Mouse (Mus musculus): ENCODE results near the gene Atg4c. TPM values are rescaled to one million over a fixed set of nuclear protein-coding genes. Genes with fewer than 3 reads are reported as not detected.
A peak's percentile ranks its signal among the peaks of the same experiment; 100 is the strongest.

Gene Atg4c
- total RNA-seq, 2 experiments from 2014 or later: 29.5 to 36.4 TPM

- DNase-seq (ENCODE audit: low spot score in 2 of 2): no peak
Measured at GRCm38 (mm10) chr4:99249826-99250225, 56.1 kb downstream of the Atg4c start.

DNA sequence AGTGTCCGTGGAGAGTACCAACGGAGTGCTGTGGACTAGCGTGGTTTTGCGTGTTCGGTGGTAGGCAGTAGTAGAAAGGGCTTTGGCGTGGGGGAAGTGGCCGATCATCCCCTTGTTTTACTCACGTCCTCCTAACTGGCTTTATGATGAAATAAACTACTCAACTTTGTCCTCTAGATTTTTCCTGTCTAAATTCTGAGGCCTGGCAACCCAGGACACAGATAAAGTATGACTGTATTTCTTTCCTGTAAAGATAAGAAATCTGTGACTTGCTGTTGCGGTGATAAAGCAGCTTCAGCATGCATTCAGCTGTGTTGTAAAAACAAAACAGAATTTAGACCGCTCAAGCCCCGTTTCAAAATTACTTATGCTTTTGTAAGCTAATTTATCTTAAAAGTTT is 59.2 kb downstream of the Atg4c start:
- DNase-seq (ENCODE audit: low spot score in 2 of 2): no peak

DNA sequence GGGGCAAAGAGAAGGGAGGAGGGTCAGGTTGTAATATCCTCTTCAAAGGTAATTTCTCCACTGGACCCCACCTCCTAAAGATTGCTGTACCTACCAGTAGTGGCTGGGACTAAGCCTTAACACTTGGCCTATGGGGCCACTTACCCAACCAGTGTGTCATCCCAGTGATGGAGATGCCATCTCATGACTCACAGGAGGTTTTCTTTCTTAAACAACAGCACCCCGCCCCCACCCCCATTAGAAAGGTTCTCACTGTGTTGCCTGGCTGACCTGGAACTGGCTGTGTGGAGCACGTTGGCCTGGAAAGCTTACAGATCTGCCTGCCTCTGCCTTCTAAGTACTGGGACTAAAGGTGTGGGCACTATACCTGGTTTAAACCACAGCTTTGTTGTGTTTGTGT is 69.5 kb downstream of the Atg4c start:
- DNase-seq (ENCODE audit: low spot score in 2 of 2): no peak

- DNase-seq (ENCODE audit: low spot score in 2 of 2): no peak
Measured at GRCm38 (mm10) chr4:99263663-99264062, 69.9 kb downstream of the Atg4c start.

- peak in 1 of 2 experiments; percentile 9 for DNase-seq (ENCODE audit: low spot score in 2 of 2)
Measured at GRCm38 (mm10) chr4:99266843-99267445, 73.2 kb downstream of the Atg4c start.

GRCm38 (mm10) chr4:99272860-99273259 is 79.1 kb downstream of the Atg4c start:
- DNase-seq (ENCODE audit: low spot score in 2 of 2): peak in 1 of 2 experiments; percentile 45

GRCm38 (mm10) chr4:99273466-99273865 is 79.7 kb downstream of the Atg4c start:
- no peak for DNase-seq (ENCODE audit: low spot score in 2 of 2)

GRCm38 (mm10) chr4:99273979-99274378 is 80.2 kb downstream of the Atg4c start:
- DNase-seq (ENCODE audit: low spot score in 2 of 2): peak in 1 of 2 experiments; percentile 16

DNA sequence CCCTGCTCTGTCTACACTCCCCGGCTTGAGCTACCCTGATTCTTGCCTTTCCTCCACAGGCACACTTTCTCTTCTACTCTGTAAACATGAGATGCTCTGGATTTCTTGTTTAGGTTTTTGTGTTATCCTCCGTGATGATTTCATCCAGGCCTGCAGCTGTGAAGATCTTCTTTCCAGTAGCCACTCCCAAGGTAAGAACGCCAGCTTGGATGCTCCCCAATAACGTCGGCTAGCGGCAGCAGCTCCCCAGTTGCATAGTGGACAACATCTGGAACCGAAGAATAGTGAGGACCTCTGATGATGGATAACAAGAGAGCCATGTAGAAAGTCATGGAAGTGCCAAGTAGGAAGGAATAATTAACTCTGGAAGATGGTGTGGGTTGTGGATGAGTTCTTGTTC is 85.1 kb downstream of the Atg4c start:
- no peak for DNase-seq (ENCODE audit: low spot score in 2 of 2)

- no peak for DNase-seq (ENCODE audit: low spot score in 2 of 2)
Measured at GRCm38 (mm10) chr4:99281711-99282110, 88.0 kb downstream of the Atg4c start.

DNA sequence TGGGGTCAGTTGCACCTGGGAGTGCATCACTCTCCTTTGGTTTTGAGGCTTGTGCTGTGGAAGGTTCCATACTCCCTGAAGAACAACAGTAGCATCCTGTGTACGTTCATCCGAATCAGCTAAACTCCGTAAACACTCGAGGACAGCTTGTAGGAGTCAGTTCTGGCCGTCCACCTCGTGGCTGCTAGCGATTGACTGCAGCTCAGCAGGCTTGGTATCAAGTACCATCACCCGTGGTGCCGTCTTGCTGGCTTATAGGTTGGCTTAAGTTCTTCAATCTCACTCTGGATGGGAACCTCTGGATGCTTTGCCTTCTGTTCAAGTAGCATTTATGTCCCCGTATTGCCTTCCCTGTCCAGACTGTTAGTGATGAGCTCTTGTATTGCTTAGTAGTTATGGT is 95.6 kb downstream of the Atg4c start:
- no peak for DNase-seq (ENCODE audit: low spot score in 2 of 2)

DNA sequence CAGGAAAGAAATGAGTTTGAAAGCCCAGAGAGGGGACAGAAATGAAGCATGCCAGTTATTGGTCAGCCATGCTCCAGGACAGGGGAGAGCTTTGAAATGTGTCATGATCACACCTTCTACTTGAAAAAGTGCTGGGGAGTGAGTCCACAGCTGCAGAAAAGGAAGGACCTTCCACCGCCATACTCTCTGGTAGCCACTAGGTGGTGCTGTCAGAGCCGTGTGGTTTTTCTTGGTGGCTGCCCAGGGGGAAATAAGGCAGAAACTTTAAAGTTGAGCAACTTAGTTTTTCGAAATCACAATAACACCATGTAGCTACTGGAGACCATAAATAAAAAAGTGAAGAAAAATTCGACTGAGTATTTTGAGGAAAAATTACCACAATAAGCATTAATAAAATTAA is 104.9 kb downstream of the Atg4c start:
- DNase-seq (ENCODE audit: low spot score in 2 of 2): peak; percentile 28 to 31

GRCm38 (mm10) chr4:99304793-99305192 is 111.1 kb downstream of the Atg4c start:
- DNase-seq (ENCODE audit: low spot score in 2 of 2): no peak

Other genes starting within 250 kb of the Atg4c start
- gene Angptl3, start 163.0 kb upstream of the Atg4c start, total RNA-seq (2021): under 1 TPM; 0.18 to 0.62 TPM
- gene Dock7, start 73.0 kb upstream of the Atg4c start, total RNA-seq (2021): 10 to 100 TPM; 36.2 to 42.4 TPM
- 1 to 10 TPM in 1 of 2 experiments, under 1 TPM in 1; 0.88 to 1.8 TPM for gene Gm12689, start 102.0 kb downstream of the Atg4c start, total RNA-seq (2021)